Mouse (Mus musculus) inflammation-experienced regulatory T-cells, adult 6 months (primary cell): ENCODE data around the gene Zbtb16. TPM values are rescaled to one million over a fixed set of nuclear protein-coding genes. Genes with fewer than 3 reads are reported as not detected.

ENCODE experiments used
- ATAC-seq: one replicate; pipeline ENCODE4 v1.8.0; 2017
- polyA plus RNA-seq, 3 experiments: library from polyadenylated mRNA; unstranded; fragments of 100-300 nt; shearing (Covaris generic); gene quantifications; one replicate each; pipeline ENCODE4 v1.2.1; 2017

The Zbtb16 gene
- polyA plus RNA-seq, 3 experiments from 2014 or later: not detected

DNA sequence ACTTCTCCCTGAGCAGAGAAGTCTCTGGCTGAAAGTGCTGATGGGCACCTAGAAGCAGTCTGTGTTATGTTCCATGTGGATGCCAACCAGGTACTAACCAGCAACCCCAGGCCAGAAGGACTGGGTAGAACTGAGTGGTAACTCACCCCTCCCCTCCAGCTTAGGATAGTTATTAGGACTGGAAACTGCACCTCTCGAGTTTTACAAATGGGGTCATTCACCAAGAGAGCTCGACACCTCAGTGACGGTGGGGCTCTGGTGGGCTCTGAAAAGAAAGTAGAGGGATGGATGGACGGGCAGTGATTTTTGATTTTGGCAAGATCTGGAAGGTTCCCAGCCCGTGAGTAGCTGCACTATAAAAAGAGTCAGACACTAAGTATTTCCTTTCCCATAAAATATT, 71.7 kb downstream of the Zbtb16 start:
- ATAC-seq: no peak

DNA sequence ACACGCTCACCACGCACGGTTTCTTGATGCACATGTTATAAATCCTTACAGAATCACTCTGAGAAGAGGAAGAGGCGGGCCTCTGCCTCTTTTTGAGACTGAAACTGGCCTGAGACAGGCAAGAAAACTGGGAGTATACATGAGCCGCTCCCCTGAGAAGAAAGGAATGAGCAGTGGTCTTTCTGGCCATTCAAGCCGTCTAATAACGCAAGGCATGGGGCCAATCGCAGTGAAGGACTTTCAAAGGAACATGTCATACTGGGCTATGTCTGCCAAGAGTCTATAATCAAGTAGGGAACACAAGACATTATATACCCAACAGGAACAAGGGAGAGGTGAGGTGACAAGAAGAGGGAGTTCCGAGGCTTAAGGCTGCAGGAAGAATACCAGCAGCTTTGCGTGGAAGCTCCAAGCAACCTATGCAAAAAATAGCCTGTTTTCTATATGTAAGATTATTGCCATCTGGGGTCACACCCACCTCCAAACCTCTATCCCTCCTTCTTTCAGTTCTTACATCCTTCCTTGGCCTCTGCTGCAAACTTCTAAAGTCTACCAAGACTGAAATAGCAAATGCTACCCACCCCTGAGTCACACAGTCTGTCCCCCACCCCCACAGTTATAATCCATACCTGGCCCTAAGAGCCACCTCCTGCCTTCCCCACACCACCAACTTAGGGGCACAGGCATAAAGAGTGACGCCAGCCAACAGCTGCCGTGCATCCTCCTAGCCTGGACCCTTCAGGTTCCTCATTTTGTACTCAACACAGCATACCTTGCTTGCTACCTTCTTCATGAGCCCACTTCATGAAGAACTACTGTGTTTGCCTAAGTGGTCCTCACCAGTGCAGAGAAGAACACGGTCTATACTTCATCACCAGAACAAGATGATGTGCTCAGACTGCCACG, 74.0 kb downstream of the Zbtb16 start:
- no peak for ATAC-seq

DNA sequence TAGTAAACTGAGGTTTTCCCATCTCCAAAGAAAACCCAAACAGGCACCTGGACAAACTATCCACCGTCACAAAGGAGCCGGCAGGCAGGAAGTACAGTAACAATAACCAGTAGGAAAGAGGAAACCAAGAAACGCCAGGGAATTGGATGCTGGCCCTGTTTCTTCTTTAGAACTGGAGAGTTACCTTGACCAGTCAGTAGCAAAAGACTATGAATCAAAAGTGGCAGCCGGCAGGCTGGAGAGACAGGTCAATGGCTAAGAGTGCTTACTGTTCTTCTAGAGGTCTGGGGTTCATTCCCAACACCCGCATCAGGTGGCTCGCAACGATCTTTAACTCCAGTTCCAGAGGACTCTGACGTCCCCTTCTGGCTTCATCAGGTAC, 74.9 kb downstream of the Zbtb16 start:
- no peak for ATAC-seq

DNA sequence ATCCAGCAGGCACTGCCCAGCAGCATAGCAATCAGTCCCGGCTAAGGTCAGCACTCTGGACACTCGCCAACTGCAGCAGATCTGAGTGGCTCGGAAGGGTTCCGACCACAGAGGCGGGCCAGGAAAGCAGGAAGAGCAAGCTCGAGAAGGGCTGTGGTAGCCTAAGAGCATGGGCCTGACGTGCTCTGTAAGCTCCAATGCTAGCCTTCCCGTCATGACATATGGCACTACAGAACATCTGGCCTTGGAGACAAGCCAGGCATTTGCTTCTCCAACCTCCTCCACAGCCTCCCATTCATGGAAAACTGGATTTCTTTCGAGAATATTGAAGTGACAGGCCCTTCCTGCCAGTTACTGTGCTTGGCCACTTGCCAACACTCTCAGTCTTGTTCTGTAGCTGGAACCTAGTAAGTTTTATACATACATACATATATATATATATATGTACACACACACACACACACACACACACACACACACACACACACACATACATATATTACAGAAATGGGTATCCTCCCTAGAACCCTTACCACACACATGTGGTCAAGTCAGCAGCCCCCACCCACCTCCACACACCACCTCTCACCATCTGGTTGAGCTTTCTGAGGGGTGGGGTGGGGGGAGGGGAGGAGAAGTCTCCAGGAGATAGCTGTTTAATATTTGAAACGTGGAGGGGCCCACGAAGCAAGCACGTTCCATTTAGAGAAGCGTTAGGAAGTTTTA, 75.4 kb downstream of the Zbtb16 start:
- no peak for ATAC-seq

GRCm38 (mm10) chr9:48759098-48759497, 76.9 kb downstream of the Zbtb16 start:
- no peak for ATAC-seq

DNA sequence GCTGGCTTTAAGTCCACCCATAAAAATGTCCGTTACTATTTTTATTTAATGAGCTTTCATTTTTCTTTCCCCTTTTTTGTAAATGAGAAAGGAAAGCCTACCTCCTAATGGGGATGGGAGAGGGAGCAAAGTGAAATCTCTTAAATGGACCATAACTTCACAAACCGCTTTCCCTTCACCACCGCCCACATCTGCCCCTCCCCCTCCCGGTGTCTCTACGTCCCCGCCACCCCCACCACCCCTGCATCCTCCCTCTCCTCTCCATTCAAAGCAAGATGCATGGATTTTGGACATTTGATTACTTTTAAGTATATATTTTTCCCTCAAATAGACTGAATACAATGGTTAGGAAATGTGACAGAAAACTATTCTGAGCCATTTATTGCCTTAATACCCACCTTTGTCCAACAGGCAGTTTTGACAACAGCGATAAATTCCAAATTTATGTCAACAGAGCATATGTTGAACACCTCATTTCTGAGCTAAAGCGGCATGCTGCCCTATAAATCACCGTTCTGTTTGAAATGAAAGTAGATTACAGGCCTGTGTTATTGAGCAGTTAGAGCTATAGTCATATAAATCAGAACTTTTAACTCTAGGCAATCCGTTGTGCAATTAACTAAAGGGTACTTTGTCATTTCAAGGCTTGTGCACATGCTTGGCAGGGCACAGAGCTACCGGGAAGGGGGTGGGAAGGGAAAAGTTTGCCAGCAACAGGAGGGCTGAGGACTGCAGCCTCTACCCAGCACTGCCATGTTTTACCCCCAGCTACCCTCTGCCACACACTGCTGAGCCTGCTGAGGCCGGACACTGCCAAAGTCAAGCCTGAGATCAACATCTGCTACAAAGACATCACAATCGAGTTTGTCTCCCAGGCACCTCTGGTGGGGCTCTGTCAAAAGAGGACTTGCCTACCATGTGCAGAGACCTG, 78.1 kb downstream of the Zbtb16 start:
- ATAC-seq: no peak

GRCm38 (mm10) chr9:48756261-48756812, 79.7 kb downstream of the Zbtb16 start:
- ATAC-seq: no peak

GRCm38 (mm10) chr9:48755438-48756070, 80.5 kb downstream of the Zbtb16 start:
- ATAC-seq: no peak

DNA sequence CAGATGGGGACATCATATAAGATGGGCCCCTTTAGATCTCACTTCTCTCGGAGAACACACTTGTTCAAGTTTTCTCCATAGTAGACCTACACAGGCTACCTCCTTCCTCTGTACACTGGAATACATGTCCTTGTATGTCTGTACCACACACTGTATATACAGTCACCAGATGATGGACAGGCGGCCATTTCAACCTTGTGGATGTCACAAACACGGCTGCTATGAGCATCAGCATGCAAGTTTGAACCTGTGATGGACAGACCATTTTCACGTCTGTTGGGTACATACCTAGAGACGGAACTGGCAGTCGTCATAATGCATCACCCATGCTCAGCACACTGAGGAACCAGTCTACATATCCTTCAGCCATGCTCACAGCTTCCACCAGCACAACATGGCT, 81.6 kb downstream of the Zbtb16 start:
- no peak for ATAC-seq

DNA sequence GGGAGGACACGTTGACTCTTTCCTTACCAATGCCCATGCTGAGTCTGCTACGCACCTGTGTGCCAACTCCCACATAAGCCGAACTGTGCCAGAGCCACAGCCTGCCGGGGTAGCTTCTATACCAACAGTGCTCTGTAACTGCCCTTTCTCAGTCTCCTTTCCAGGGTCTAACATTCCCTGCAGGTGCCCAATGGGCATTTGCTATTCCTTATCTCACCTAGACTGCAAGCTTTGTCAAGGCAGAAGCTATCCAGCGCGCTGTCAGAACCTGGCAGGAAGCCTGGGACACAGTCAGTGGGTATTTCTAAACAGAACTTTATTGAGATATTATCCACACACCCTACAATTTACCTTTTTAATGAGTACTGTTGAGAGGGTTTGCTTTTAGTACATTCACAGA, 82.1 kb downstream of the Zbtb16 start:
- ATAC-seq: no peak

GRCm38 (mm10) chr9:48751900-48752299, 84.1 kb downstream of the Zbtb16 start:
- ATAC-seq: no peak

DNA sequence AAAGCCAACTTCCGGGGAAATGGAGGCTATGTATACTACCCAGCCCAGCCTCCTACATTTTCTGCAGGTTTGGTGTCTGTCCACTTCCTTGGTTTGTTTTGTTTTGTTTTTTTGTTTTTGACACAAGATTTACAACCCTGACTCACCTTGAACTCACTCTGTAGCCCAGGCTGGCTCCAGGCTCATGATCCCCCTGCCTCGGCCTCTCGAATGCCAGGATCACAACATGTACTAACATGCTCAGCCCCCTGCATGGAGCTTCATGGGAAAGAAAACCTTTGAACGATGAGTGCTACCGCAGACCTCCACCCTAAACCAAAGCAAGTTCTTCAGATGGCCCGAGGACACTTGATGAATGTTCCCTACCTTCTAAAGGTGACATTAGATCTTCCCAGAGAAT, 86.4 kb downstream of the Zbtb16 start:
- ATAC-seq: no peak

DNA sequence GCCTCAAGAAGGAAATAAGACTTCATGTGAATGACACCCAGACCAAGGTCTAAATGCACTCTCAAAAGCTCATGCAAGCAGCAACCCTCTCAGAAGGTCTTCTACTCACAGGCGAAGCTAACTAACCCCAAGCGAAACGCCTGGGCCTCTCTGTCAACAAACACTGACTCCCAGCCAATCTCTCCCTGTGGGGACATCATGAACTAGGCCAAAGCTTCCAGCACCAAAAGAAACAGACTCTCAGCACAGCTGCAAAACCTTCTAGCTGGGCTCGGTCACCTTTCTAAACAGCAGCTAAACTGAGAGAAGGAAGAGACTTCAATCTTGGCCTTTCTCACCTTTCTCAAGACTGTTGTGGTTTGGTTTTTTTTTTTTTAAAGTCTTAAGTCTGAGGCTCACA, 86.9 kb downstream of the Zbtb16 start:
- no peak for ATAC-seq

GRCm38 (mm10) chr9:48748761-48749160, 87.3 kb downstream of the Zbtb16 start:
- no peak for ATAC-seq

DNA sequence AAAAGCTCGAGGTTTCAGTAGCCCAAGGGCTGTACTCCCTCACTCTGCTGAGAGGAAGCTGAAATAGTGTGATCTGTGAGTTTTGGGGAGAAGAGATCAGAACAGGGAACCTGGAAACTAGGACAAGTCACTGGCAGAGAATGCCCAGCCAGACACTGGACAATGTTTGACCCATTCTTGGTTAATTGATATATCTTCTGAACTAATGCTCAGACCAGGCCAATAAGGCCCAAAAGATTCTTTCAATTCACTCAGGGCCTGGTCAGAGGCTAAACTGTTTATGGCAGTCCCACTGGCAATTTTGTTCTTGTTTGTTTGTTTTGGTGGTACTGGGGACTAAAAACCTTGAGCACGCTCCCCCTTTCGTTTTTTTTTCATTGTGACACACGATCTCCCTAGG, 87.8 kb downstream of the Zbtb16 start:
- no peak for ATAC-seq

DNA sequence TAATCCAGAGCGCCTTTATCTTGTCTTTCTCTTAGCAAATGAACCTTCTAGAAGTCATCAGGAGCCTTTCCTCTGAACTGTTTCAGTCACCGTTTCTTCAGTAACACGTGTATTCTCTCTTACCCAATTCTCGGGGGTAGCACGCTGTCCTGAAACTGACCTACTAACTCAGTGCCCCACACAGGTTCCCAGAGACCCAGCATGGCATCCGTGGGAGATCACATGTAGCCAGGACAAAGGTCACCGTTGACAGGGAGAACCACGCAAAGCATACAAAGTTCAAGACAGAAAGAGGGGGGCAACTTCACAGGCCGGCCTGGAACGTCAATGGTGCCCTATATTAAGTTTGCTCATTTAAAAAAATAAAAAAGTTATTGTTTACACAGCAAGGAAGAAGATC, 89.5 kb downstream of the Zbtb16 start:
- no peak for ATAC-seq

DNA sequence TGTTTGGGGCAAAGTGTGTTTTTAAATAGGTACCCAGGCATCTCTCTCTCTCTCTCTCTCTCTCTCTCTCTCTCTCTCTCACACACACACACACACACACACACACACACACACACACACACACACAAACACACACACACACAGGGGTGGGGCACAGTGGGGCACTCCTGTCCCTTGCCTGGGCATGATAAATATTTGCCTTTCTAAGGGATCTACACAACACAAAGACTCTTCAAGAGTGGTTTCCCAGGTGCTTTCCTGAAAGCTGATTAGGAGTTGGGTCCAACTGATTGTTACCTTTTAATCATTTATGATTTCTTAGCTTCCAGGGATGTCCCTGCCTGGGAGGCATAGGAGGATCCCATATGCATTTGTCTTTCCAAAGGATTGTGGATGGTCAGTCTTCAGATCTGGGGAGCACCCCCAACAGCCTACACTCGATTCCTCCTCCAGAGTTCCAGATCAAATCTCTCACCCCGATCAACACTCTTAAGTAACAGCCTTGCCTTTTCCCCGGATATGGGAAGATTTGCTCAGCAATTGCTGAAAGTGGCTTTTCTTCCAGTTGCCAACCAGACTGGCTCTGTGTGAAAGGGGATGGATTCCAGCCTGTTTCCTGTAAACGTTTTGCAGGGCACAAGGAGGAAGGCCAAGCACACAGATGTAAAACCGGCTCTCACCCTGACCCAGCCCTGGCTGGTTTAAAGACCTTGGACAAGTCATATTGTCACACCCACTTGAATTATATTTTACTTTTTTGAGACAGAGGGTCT, 90.5 kb downstream of the Zbtb16 start:
- no peak for ATAC-seq

DNA sequence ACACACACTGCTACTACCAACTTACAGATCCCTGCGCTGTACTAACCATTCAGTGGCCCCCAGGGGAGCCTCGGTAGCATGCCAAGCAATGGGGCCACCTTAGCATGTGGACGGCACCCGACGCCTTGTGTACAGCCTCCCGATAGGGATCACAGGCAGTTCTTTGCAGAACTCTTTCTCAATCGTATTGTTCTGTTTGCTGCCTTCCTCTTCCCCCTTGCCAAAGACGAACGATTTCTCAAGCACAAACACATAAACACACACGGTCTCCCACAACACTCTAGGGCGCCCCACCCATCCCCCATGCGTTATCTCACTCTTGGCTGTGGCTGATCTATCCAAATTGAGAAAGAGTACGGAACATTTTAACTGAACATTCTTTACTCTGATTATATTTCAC, 91.1 kb downstream of the Zbtb16 start:
- no peak for ATAC-seq

DNA sequence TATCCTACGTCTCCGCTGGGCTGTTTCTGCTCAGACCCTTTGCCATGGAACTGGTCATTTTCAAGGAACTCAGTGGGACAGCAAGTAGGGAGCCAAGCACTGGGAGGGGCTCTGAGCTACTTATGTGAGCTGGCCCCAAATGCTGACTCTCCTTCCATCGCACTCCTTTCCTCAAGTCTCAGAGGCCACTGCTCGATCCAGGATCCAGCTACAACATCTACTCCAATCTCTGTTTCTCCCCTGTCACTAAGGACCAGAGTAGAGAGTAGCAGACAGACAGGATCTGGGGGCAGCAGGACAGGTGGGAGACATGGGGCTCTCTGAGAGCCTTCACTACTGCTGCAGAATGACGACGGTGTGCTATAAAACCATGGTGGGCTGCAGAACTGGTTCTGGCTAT, 91.6 kb downstream of the Zbtb16 start:
- ATAC-seq: no peak

GRCm38 (mm10) chr9:48743338-48744285, 92.4 kb downstream of the Zbtb16 start:
- ATAC-seq: no peak
